Mouse (Mus musculus) large intestine, adult 2 months (tissue): ENCODE measurements around the gene Ybx1. TPM values are rescaled to one million over a fixed set of nuclear protein-coding genes. Genes with fewer than 3 reads are reported as not detected.

Experiments used
- DNase-seq: peaks from one replicate; pipeline ENCODE4 v3.0.0-alpha.2; 2012; ENCODE audit warnings: low read depth, low spot score
- WGBS: fragments of 180-500 bp; shearing (Covaris S2); methylation state at CpG from one replicate; pipeline ENCODE4 v1.1.7; 2018; 5-methylcytosine and 5-hydroxymethylcytosine counted together
- polyA plus RNA-seq: library from polyadenylated mRNA; depleted of rRNA; stranded (reverse); fragments of >200 nt; gene quantifications from 2 replicates; pipeline ENCODE4 v1.2.3, GENCODE M21; 2012

Gene Ybx1
- polyA plus RNA-seq, 1 experiment: 218 TPM

DNA sequence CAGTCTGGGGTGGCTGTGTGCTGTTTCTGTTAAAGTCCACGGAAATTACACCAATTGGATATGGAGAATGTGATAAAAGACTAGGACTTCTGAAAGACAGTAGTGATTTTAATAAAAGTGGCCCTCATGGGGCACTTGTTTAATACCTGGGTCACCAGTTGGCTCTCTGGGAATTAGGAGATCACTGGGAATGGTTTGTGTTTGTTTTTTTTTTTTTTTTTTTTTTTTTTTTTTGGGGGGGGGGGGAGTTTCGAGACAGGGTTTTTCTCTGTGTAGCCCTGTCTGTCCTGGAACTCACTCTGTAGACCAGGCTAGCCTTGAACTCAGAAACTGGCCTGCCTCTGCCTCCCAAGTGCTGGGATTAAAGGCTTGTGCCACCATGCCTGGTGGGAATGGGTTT lies 18.7 kb downstream of the Ybx1 start:
- no peak for DNase-seq
- WGBS: 79% methylated on average over 2 of the region's 2 CpGs

DNA sequence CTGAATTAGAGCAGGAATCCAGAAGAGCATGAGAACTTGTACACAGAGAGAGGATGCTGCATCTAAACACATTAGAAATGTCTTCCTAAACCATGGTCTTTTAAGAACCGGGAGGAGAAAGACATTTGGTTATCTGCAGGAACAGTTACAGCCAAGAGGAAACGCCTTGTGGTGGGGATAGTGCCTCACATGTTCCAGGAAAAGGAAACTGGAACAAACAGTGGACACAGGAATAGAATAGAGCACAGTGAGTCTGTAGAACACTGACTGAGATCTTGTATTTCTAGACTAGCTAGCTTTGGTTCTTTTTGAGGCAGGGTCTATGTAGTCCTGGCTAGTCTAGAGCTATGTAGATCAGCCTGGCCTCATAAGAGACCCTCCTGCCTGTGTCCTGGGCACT lies 19.2 kb downstream of the Ybx1 start:
- WGBS: 30% methylated on average over 2 of the region's 2 CpGs
- no peak for DNase-seq

DNA sequence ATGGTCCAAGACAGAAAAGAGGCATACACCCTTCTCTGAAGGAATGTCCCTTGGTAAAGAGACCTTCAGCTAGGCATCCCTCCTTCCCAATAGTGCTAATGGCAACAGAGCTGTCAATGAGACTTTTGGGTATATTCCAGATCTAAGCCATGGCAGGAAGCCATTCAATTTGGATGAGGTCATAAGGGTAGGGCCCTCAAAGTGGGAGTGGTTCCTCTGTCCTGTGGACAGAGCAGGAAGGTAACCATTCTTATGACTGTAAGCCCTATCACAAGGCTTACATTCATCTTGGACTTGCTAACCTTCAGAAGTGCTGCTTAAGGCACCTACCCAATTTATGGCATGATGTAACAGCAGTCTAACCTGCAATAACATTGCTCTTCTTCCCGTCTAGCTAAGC lies 19.8 kb downstream of the Ybx1 start:
- no peak for DNase-seq
- 14% methylated on average over 1 of the region's 1 CpGs for WGBS

DNA sequence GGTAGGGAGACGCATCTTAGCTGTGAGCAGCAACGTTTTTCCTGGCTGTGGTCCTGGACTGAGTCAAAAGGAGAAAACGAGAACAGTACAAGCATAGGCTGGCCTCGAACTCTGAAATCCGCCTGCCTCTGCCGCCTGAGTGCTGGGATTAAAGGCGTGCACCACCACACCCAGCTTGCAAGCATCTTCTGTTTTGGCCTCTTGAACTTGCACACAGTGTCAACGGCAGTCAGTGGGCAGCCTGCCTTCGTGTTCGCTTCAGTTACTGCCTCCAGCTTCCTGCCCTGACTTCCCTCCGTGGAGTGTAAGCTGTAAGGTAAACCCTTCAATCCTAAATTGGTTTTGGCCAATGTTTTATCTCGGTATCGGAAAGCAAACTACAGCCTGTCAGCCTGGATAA lies 27.8 kb downstream of the Ybx1 start:
- 63% methylated on average over 13 of the region's 13 CpGs for WGBS

DNA sequence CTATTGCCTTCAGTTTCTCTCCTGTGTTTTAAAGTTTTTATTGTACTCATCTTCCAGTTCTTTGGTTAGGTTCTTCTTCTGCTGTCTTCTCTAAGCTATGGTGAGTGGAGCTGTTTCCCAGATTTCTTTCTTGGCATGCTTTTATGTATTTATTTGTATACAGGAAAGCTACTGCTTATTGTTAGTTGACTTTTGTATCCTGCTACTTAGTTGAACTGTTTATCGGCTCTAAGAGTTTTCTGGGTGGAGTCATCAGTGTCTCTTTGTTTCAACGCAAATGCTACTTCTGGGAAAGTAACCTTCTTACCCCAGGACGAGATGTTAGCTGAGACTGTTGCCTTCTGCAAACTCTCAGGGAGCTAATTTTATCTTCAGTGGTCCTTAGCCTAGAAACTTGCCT lies 30.9 kb downstream of the Ybx1 start:
- DNase-seq: no peak
- WGBS: 69% methylated on average over 3 of the region's 3 CpGs

More for the DNA sequence above, 27.8 kb downstream of the Ybx1 start:
- no peak for DNase-seq

DNA sequence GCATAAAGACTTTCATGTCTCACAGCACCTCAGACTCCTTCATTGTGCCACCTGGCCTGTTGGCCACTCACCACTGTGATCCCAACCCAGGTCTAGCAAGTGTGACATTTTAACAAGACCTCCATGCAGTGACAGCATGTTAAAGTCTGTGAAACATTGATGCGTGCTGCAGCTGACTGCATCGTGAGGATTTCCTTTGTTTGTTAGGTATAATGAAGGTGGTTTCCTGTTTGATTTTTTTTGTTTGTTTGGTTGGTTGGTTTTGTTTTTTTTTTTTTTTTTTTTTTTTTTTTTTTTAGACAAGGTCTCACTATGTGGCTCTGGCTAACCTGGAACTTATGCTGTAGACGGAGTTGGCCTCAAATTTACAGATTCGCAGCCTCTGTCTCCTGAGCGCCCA lies 31.9 kb downstream of the Ybx1 start:
- no peak for DNase-seq
- WGBS: 91% methylated on average over 5 of the region's 5 CpGs

DNA sequence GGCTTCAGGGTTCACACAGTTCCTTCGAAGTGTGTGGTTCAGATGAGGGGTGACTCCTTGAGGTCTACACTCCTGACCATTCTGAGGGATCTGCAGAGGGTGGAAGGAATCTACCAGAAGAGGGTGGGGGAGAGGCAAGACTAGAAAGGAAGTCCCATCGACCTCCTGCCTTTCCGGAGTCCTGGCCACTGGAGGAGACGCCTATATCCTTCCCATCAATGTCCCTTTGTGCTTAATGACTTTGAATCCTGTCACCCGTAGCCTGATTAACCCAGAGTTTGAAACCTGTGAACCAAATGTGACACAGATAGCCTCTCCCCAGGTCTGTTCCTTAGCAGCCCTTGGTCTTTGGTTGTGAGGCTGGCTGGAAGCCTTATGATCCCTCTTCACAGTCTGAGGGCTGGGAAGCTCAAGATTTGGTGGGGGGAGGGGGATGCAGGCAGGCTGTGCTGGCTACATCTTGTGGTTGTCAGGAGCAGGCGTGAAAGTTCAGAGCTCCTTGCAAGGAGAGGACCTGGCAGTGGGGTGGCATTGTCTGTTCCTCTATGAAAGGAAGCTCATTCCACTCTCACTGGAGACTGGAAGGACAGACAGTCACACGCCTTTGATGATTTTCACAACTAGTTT lies 33.2 kb downstream of the Ybx1 start:
- 61% methylated on average over 7 of the region's 7 CpGs for WGBS
- no peak for DNase-seq

DNA sequence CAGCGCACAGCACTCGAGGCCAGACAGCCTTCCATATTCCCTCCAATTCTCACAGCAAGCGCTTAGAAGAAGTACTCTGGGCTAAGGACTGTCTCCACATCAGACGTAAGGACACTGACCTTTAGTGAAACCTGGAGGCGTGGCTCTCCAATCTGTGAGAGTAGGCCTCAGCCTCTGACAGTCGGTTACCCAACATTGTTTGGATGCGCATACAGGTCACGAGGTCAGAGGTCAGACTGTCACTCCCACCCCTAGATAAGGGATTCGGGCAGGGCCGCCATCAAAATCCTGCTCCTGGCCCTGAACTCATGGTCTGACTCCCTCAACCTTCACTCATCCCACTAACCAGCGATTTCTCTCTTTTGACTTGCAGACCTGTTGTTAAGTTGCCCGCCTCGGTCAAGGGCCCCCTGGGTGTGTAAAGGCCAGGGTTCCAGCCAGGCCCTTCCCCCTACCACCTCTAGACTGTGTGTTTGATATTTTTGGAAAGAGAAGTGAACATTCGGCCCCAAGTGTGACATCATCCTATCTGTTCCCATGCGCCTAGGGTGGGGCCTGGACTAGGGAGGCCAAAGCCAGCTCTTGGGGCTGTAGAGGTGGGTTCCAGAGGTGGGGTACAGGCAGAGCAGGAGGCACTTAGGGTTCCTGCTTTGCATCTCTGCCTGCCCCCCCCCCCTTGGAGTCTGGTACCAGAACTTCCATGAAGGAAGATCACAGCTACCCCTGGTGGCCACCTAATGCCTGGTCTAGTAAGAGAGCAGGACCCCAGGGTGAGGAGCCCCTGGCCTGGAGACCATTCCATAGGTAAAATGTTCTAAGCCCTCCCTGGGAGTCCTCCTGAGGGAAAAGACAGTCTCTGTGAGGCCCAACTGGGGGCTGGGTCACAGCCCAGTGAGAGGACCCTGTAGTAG lies 34.8 kb downstream of the Ybx1 start:
- WGBS: 84% methylated on average over 15 of the region's 15 CpGs
- no peak for DNase-seq

DNA sequence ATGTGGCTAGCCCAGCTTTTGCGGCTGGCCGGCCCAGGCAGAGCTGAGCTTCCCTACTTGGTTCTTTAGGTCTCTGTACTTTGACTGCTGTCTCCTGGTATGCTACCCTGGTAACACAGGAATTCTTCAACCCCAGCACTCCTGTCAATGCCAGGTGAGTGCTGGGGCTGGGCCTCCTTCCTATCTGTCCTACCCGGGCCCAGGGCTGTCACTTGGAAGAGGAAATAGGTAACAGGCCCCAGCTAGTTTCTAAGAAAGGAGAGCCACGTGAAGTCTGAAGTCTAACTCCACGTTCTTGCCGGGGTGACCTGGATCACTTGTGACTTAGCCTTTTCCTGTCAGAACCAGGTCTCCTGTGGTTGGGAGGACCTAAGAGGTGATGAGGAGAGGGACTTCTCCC lies 37.3 kb downstream of the Ybx1 start:
- WGBS: 68% methylated on average over 6 of the region's 6 CpGs
- no peak for DNase-seq

DNA sequence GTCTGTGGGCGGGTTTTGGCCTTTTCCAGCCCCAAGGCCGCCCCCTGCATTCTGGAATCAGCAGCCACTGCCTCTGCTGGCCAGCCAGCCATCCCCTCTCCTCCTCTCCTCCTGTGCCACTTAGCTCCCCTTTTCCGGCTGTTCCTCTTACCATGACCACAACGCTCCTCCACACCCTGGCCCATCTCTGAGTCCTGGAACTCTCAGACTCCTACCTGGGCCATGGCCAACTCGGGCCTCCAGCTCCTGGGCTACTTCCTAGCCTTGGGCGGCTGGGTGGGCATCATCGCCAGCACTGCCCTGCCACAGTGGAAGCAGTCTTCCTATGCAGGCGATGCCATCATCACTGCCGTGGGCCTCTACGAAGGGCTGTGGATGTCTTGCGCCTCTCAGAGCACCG lies 39.1 kb downstream of the Ybx1 start, which contains the start of gene Cldn19:
Gene Cldn19 (plus strand): TSS at position 64 of the 400 bp plus-strand sequence.
- WGBS: 93% methylated on average over 12 of the region's 12 CpGs

DNA sequence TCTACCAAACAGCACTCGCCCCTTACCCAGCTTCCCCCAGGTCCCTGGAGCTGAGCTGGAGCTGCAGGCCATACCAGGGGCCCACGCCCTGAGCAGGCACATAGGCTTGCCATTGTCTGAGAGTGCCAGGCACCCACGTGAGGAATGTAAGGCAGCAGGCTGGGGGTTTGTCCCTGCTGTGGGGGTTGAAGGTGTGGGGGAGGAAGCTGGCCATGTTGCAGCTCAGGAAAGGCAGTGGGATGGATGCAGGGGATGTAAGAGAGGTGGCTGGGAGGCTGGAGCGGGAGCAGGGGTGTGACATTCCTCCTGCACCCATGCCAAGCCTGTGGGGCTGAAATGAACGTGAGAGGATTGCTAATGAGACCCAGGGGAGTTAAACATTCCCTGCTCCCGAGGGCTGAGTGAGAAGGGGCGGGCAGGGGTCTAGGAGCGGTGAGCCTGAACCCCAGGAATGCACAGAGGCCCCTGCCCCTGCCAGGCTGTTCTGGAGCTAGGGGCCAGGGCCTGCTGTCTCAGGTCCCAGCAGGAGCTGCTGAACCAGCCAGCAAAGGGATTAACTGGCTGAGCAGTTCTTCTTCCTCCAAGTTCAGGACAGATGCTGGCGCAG lies 40.3 kb downstream of the Ybx1 start:
- WGBS: 60% methylated on average over 9 of the region's 9 CpGs
- no peak for DNase-seq

More for the DNA sequence above, 39.1 kb downstream of the Ybx1 start, which contains the start of gene Cldn19:
- DNase-seq: no peak

DNA sequence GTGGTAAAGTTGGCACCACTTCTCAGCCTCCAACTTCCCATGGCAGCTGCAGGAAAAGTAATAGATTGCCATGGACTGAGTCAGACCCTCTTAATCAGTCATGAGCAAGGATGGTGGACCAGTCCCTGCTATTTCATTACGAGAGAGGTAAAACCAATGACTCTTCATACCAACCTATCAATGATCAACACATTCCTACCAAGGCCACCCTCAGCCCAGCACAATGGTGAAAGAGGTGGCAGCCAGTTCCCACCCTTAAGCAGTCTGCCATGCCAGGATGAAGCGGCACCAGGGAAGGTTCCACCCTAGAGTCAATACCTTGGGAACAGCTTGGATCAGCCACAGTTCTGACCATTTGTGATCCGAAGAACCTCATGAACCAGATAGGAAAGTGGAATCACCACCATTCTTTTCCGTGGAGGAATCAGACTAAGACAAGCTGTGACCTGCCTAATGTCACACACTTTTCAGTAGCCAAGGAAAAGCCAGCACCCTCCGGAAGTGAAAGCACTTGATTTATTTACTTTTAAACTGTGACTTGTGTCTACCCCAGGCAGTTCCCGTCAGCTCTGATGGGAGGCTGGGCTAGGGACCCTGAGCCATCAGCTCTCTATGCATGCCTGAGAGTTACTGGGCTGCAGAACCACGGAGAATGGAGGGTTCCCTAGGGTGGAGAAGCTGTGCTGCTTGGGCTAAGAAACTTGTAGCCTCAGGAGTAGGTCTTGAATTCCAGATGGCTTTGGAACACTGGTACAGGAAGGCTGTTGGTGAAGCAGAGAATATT lies 42.2 kb downstream of the Ybx1 start:
- no peak for DNase-seq
- WGBS: 44% methylated on average over 7 of the region's 7 CpGs

DNA sequence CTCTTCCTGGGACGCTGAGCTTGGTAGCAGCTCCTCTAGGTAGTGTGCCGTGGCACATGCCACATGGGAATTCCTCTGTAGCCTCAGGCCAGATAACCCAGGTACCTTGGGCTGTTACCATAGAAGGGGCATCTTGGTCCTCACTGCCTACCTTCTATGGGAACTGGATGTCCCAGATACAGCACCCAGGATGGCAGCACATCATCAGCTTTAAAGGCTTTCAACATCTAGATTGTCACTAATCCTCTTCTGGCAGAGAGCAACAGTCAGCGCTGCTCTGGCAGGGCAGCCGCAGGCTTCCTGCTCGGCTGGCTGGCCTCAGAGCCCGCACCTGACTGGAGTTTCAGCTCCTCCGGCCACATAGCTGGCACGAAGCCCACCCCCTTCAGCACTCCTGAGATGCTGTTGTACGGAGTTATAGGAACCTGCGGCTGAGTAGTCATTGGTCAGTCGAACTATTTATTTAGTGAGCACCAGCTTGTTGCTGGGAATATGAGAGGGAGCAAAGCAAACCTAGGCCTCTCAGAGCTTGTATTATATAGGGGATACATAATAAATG lies 45.9 kb downstream of the Ybx1 start:
- 87% methylated on average over 11 of the region's 11 CpGs for WGBS
- no peak for DNase-seq

DNA sequence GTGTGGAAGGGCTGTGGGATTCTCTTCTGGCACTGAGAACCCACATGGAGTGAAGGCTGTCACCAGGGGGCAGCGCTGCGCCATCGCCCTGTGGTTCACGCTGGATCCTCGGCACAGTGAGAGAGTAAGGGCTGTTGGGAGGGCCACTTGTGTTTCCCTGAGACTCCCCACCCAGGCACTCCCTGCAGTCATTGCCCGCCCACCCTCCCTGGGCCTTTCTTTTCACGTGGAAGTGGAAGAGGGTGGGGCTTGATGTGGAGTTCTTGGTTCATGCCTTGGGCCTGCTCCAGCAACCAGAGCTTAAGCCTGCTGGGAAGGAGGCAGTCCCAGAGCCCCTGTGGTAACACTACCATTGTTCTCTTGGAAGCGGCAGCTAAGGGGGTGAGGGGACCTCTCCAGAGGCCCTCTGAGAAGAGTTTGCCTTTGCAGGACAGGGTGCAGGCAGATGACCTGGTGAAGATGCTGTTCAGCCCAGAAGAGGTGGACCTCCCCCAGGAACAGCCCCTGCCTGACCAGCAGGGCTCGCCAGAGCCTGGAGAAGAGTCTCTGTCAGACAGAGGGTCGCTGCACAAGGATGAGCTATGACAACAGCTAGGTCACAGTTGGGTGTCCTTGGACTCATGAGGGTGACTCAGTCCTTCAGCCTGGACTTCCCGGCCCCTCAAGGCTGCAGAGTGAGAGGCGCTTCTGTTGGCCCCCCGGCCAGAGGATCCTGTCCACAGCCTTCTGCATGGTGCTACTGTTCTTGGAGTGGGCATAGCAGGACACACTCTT lies 46.8 kb downstream of the Ybx1 start:
- 36% methylated on average over 13 of the region's 13 CpGs for WGBS
- DNase-seq: no peak

DNA sequence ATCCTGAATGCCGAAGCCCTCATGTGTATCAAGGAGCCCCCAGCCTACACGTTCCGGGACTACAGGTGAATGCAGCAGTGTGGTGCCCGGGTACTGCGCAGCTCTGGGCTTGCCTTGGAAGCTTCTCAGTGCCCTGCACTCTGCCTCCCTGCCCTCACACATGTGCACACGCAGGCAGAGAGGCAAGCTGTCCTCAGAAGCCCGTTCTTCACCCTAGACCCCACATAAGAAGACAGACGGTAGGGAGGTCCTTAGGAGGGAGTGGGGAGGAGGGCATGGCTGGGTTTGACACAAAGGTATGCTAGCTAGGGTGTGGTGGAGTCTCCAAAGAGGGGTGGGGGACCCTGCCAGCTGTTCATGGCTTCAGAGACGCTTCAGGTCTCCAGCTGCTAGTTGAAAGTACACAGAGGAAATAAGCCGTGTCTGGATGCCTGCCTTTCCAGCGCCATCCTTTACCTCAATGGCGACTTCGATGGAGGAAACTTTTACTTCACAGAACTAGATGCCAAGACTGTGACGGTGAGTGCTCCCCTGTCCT lies 47.6 kb downstream of the Ybx1 start:
- no peak for DNase-seq
- 76% methylated on average over 14 of the region's 14 CpGs for WGBS

DNA sequence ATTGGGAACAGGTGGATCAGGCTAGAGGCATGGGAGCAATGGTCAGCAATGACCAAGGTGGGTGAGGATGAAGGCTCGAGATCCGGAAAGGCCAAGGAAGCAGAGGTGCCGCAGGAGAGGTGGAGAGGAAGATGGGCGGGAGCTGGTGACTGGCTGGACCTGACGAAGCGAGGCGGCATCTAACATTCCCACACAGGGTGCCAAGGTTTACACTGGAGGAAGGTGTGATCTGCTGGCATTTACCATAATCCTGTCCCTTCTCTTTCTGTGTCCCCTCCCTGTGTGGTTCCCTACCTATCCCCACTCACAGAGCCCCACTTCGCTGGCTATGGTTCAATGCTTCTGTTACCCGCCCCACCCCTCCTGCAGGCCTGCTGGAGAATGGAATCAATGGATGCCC lies 48.4 kb downstream of the Ybx1 start:
- no peak for DNase-seq
- WGBS: 75% methylated on average over 9 of the region's 9 CpGs

DNA sequence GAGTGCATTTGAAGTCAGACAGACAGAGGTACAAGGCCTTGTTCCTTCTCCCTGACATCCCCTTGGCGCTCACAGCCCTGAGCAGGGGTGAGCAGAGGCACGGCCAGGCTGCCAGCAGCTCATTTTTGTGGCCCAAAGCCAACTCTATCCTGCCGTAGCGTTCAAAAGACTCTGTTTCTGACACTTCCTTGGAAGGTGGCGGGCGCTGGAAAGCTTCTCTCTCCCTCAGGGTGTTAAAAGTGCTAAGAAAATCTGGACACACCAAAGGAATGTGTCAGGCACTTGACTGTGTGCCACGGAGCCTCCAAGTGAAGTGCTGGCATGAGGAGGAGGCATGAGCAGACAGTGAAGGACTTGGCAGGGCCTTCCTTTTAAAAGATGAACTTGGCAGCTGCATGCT lies 48.8 kb downstream of the Ybx1 start:
- no peak for DNase-seq
- WGBS: 55% methylated on average over 7 of the region's 7 CpGs

DNA sequence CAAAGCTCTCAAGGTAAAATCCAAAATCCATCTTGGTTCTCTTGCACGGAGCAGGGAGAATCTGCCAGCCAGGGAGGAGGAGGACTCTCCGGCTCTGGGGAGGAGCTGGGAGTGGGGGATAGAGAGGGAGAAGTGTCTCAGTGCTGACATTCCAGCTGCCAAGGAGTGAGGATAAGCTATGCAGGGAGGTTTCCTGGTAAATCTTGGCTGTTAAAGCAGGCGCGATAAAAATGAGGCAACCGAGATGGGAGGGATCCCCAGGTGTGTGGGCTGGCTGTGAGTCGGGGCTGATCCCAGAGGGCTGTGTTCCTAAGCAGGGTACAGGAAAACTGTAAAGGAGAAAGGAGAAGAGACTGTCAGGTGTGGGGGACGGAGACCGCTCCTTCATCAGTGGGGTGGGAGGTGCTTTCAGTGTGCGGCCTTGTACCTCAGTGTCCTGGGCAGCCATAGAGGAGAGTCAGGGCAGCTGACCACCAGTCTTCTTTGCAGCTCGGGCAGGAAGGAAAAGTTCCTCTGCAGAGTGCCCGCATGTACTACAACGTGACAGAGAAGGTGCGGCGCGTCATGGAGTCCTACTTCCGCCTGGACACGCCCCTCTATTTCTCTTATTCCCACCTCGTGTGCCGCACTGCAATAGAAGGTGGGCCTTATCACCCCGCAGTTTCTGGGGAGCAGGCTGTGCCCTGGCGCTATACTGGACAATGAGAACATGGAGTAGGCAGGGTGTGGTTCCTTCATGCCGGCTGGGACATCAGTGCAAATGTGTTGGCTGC lies 49.8 kb downstream of the Ybx1 start:
- DNase-seq: no peak
- 59% methylated on average over 22 of the region's 22 CpGs for WGBS
